Mouse (Mus musculus): ENCODE data around the gene Cntnap2.
"Not testable (repeated sequence)": the region's sequence is repeated elsewhere in the genome, so short reads cannot be mapped to it uniquely, and the experiment has no call there.

The Cntnap2 gene

DNA sequence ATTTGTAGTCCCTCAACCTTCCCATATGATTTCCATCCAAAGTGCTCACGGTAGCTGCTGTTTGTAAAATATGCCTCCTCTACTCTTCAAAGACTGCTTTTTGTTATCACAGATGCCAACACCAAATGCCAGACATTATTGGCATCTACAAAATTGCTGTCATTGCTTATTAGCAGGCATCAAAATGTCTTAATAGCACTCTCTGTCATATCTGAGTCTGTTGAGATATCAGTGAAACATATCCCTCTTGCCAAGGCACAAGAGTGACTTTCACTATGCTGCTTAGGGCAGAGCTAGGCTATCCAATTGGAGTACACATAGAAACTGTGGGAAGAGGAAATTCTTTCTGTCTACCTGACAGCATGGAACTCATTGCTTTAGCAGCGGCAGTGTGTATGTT, 1301.9 kb downstream of the Cntnap2 start:
- DNase-seq: no peak

- peak in 1 of 2 experiments; percentile 3 for DNase-seq
Observed at GRCm38 (mm10) chr6:46362156-46362555, 1303.0 kb downstream of the Cntnap2 start.

GRCm38 (mm10) chr6:46398725-46399589, 1339.8 kb downstream of the Cntnap2 start:
- peak; percentile 36 to 67 for DNase-seq

GRCm38 (mm10) chr6:46414154-46414553, 1355.0 kb downstream of the Cntnap2 start:
- DNase-seq: no peak

- no peak for DNase-seq
Observed at GRCm38 (mm10) chr6:46414562-46414961, 1355.4 kb downstream of the Cntnap2 start.

GRCm38 (mm10) chr6:46419827-46420226, 1360.7 kb downstream of the Cntnap2 start:
- no peak for DNase-seq

- DNase-seq: no peak
Observed at GRCm38 (mm10) chr6:46420349-46420748, 1361.2 kb downstream of the Cntnap2 start.

DNA sequence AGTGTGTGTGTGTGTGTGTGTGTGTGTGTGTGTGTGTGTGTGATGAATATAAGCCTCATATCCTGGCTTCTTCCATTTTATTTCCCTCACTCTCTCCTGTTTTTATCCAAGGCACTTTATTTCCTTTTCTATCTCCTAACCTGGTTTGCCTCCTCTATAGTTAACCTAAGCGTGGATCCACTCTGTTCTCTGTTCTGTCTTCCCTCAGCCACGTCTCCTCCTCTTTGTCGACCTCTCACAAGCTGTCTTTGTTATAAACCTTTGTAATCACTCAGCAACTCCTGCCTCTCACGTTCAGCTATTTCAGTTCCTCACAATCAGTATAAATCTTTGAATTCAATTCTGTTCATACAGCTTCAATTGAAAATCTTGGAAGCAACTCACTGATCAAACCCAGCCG, 1369.1 kb downstream of the Cntnap2 start:
- DNase-seq: no peak

GRCm38 (mm10) chr6:46450917-46451638, 1391.9 kb downstream of the Cntnap2 start:
- DNase-seq: no peak

DNA sequence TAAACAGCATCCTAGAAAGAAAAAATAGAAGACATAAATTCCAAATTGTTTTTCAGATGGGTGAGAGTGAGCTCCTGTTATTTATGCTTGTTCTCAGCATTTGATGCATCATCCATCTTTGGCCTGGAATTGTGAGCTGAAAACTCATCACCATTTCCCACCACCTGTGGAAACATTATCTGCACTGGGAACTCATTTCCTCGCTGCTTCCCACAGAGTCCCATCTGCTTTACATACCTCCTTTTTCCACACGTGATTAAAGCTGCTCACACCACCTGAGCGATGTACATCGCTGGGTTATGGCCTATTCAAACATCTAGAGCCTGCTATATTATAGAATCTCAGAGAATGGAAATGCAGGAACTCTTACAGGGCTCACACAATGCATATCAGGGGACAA, 1413.5 kb downstream of the Cntnap2 start:
- peak; percentile 13 to 36 for DNase-seq

DNA sequence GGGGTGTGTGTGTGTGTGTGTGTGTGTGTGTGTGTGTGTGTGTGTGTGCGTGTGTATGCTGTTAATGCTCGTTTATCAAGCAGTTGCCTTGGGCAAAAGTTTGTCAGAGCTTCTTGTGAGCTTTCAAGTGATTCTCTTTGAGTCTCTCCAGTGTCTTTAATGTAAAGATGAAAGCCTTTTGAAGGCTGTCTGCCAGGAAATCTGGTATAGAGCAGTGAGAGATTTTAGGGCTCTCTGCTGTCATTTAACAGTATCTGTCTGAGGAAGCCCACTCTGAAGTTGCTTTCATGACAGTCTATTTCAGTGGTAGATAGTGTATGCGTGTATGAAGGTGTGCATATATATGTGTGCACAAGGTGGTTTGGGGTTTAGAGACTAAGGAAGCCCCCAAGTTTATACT, 1425.2 kb downstream of the Cntnap2 start:
- DNase-seq: no peak

DNA sequence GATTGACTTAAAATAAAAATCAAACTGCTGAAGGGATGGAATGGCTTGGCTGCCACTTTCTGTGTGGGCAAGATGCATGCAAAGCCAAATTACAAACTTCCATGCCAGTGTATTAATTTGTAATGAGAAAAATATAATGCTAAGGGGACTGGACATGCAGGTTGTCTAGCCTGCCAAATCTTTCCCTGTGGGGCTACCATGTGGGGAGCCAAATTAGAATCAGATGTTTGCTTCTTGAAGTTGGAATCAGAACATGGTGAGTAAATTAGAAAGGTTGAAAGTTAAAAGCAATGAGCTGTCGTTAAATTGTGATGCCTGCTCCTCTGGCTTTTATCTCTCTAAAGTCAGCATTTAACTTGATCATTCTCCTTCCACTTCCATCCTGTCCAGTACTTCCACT, 1443.6 kb downstream of the Cntnap2 start:
- DNase-seq: no peak

DNA sequence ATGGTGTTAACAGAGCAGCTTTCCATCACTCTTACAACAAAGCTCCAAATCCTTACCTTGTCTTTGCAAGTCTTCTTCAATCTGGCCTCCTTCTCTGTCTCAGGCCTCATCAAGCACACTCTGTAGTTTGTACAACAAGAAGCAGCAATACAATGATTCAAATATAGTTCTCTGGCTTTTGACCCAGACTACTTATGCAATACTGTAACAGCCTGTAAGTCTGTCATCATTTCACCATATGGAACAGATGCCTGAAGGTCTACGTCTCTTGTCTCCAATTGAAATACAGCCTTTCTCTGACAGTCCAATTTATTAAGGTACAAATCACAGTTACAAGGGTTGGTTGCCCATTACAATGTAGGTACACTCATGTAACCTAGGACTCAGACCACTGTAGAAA, 1453.7 kb downstream of the Cntnap2 start:
- no peak for DNase-seq

DNA sequence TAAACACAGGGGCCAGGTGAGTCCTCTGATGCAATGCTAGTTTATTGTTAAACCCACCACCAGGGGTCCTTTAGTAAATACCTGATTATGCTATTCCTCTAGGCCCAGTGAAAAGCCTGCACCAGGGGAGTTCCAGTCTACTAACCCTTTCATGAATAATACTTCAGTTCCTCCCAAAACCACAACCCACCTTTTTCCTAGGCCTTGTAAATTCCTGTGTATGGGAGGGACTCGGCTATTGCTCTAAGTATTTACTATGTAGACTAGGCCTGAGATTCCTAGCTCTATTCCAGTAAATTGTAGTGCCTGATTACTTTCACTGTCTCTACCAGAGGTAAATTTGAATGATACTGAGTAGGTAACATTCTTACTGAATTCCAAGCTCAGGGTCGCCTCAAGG, 1478.4 kb downstream of the Cntnap2 start:
- not testable (repeated sequence) for DNase-seq

DNA sequence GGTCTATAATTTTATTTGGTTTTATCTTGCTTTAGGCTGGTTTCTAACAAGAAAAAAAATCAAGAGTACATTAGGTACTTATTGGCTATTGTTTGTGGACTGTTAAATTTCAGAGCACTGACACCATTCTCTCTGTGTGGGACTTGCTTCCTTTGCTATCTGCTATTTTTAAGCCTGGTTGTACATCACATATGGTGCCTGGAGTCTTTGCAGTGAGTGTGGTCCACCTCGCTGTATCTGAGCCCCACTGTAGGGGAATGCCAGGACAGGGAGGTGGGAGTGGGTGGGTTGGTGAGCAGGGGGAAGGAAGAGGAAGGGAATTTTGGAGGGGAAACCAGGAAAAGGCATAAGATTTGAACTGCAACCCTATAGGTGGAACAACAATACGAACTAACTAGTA, 1504.3 kb downstream of the Cntnap2 start:
- DNase-seq: no peak

GRCm38 (mm10) chr6:46575055-46575454, 1515.9 kb downstream of the Cntnap2 start:
- DNase-seq: no peak

GRCm38 (mm10) chr6:46612365-46612764, 1553.2 kb downstream of the Cntnap2 start:
- no peak for DNase-seq

GRCm38 (mm10) chr6:46612872-46613271, 1553.7 kb downstream of the Cntnap2 start:
- DNase-seq: no peak

DNA sequence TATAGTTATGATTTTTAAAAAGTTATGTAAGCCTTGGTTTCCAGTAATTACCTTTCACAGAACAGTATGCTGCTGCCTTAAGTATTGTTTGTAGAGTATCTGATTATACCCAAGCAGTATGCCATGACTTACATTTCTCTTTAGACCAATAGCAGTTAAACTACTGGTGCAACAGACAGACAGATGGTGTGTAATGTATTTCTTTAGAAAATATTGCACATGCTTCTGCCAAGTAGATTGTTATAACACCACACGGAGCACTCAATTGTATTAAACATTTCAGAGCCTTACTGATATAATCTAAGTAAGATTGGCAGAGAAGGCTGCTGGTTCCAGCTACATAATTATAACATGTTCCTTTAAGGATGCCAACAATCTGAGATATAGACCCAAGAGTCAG, 1609.9 kb downstream of the Cntnap2 start:
- DNase-seq: no peak

DNA sequence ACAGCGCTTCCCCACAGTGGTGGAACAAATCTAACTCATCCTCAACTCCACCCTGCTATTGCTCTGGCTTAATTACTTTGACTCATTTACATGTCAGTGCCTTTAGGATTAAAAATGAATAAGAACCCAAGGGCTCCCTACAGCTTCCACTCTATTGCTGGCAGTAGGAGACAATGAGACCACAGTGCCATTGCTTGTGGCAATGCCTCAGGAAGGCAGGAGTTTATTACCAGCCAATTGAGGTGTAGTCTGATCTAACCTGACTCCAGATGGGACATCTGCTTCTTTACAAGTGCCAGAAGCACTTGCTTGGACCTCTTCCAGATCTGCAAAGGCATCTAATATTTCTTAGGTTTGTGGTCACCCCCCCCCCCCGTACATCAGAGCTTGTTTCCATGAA, 1615.9 kb downstream of the Cntnap2 start:
- DNase-seq: no peak

- DNase-seq: no peak
Observed at GRCm38 (mm10) chr6:46675621-46676020, 1616.5 kb downstream of the Cntnap2 start.

GRCm38 (mm10) chr6:46696187-46696586, 1637.0 kb downstream of the Cntnap2 start:
- no peak for DNase-seq

DNA sequence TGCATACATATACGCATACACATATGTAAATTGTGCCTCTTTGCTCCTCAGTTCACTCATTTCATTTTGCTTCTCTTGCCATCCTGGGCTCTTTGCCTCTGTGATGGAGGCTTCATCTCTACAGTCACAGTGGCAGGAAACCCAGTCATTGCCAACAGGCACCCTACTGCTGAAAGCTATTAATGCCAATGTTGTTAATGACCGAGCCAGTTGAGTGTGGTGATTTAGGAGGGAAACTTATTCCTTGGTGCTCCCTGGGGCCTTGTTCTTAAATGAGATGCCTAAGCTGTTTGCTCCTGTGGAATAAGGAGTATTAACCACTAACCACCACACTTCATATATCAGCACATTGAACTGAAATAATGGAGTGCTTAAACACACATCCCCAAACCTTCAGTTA, 1640.2 kb downstream of the Cntnap2 start:
- DNase-seq: peak; percentile 45 to 61

Data from cerebellum, postnatal 36 days (tissue).